23 mouse cellular contexts compared by ENCODE assay signal in the genomic region with DNA sequence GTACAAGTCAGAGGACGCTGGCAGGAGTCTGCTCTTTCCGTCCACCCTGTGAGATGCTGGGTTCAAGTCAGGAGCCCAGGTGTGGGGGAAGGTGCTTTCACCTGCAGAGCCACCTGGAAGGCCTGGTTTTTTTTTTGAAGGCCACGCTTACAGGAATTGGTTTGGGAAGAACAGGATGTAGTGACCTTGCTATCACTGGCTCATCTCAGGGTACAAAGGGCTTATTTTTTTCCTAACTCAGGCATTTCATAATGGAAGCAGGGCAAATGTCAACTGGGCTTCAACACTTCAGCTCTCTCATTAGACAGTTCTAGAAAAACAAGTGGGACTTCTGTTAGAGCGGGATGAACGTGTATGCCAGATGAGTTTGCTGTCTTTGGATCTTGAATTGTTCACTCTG. TPM values are rescaled to one million over a fixed set of nuclear protein-coding genes. Genes with fewer than 3 reads are reported as not detected.
"Had no signal": no experiment of that assay in that cellular context is flagged by ENCODE, and none has a peak within 500 bp of the region (broad histone marks: within the 10 kb centered on the region; RNA-seq: fewer than 3 reads in every experiment).

No protein-coding gene starts in this region.

- H3K4me3 ChIP-seq: neural tube, embryonic 13.5 days; neural tube, embryonic 15.5 days; stomach, embryonic 15.5 days had no signal

- DNase-seq: retina, postnatal 1 day; right cerebral cortex, adult 18-20 months; right cerebral cortex, postnatal 14 days; right cerebral cortex, postnatal 25 days; right cerebral cortex, postnatal 4 days; spleen, adult 18-20 months; thymus, adult 18-20 months; thymus, adult 2 months; thymus, postnatal 14 days; thymus, postnatal 25 days; thymus, postnatal 36 days; thymus, postnatal 4 days had no signal

- H3K9ac ChIP-seq: neural tube, embryonic 13.5 days; neural tube, embryonic 15.5 days; stomach, embryonic 15.5 days had no signal

- H3K4me1 ChIP-seq: stomach, embryonic 15.5 days had no signal

- H3K9me3 ChIP-seq: neural tube, embryonic 13.5 days; neural tube, embryonic 15.5 days; stomach, embryonic 15.5 days had no signal

- H3K4me2 ChIP-seq: neural tube, embryonic 13.5 days; neural tube, embryonic 15.5 days; stomach, embryonic 15.5 days had no signal

- H3K27me3 ChIP-seq: neural tube, embryonic 13.5 days; neural tube, embryonic 15.5 days; stomach, embryonic 15.5 days had no signal

- H3K36me3 ChIP-seq: neural tube, embryonic 13.5 days; neural tube, embryonic 15.5 days; stomach, embryonic 15.5 days had no signal

- H3K27ac ChIP-seq: neural tube, embryonic 13.5 days; neural tube, embryonic 15.5 days; stomach, embryonic 15.5 days; stomach, postnatal 0 days had no signal

RNA-seq across cellular contexts. Expression of a gene that starts 14.1 kb away (rescaled TPM):
- total RNA-seq: neutrophil, adult 5-6 weeks had no signal
- polyA plus RNA-seq: neural tube, embryonic 13.5 days; neural tube, embryonic 14.5 days; neural tube, embryonic 15.5 days; small intestine, adult 2 months; spleen, adult 2 months; stomach, embryonic 14.5 days; stomach, embryonic 15.5 days; stomach, embryonic 16.5 days had no signal

RNA-seq across cellular contexts. Expression of a gene that starts 35.2 kb away (rescaled TPM):
- total RNA-seq: neutrophil, adult 5-6 weeks had no signal
- polyA plus RNA-seq: neural tube, embryonic 13.5 days; neural tube, embryonic 14.5 days; neural tube, embryonic 15.5 days; thymus, postnatal 0 days had no signal

RNA-seq across cellular contexts. Expression of a gene that starts 42.3 kb away (rescaled TPM):
- total RNA-seq: neutrophil, adult 5-6 weeks had no signal
